Mouse (Mus musculus) CH12.LX (cell line): ENCODE results near the gene Ercc6. TPM values are rescaled to one million over a fixed set of nuclear protein-coding genes. Genes with fewer than 3 reads are reported as not detected.

Experiments used
- DNase-seq: peaks from one replicate; pipeline ENCODE4 v3.0.0-alpha.2; 2013; ENCODE audit errors: extremely low read depth
- H3K27ac ChIP-seq: 2 replicates; pipeline ENCODE4 v1.5.1; 2012; ENCODE audit warnings: low read depth, mild to moderate bottlenecking, control low read depth, moderate library complexity; ENCODE audit not compliant: insufficient read depth
- H3K27me3 ChIP-seq: replicated peaks from 2 replicates; pipeline ENCODE3; 2012; ENCODE audit warnings: inconsistent platforms
- H3K36me3 ChIP-seq, 2 experiments: replicated peaks in 1 of 2; 2 replicates each; pipeline versions ENCODE3 to v1.6.1; 2012; ENCODE audit warnings: inconsistent platforms in 1 of 2, low read length in 1 of 2, mild to moderate bottlenecking in 1 of 2, mixed read lengths in 1 of 2, moderate library complexity in 1 of 2; ENCODE audit not compliant: control insufficient read depth in 1 of 2, insufficient read depth in 1 of 2
- H3K4me1 ChIP-seq, 2 experiments: 2 replicates each; pipeline ENCODE4 v1.6.1; 2012; ENCODE audit warnings: inconsistent platforms in 1 of 2, moderate library complexity in 1 of 2; ENCODE audit not compliant: insufficient read depth in 2 of 2, control insufficient read depth in 1 of 2
- H3K4me2 ChIP-seq: 2 replicates; pipeline ENCODE4 v1.6.1; 2012; ENCODE audit warnings: low read depth, mild to moderate bottlenecking, control low read depth; ENCODE audit not compliant: poor library complexity, insufficient read depth, severe bottlenecking
- H3K4me3 ChIP-seq, 3 experiments: fragments of 150-350 bp in 1 of 3; sonication (generic) in 1 of 3; replicated peaks in 1 of 3; 2 replicates each; pipeline versions ENCODE3 to v1.5.1; 2011 to 2012; ENCODE audit warnings: low read depth in 2 of 3, low read length in 2 of 3, mild to moderate bottlenecking in 2 of 3, moderate library complexity in 2 of 3, control low read depth in 1 of 3, improper control_type of control experiment in 1 of 3, inconsistent platforms in 1 of 3, mixed read lengths in 1 of 3; ENCODE audit not compliant: poor library complexity in 1 of 3
- H3K79me2 ChIP-seq: replicated peaks from 2 replicates; pipeline ENCODE4 v1.6.1; 2012; ENCODE audit warnings: mild to moderate bottlenecking, moderate library complexity; ENCODE audit not compliant: control insufficient read depth, poor library complexity, insufficient read depth, severe bottlenecking; ENCODE audit errors: extremely low read depth
- H3K9ac ChIP-seq: 2 replicates; pipeline ENCODE4 v1.6.1; 2012; ENCODE audit warnings: low read depth, mild to moderate bottlenecking, control low read depth, moderate library complexity; ENCODE audit not compliant: insufficient read depth
- H3K9me3 ChIP-seq: replicated peaks from 2 replicates; pipeline ENCODE3; 2012; ENCODE audit warnings: low read length, inconsistent platforms, mixed read lengths
- CHD2 ChIP-seq: IDR thresholded peaks from 2 replicates; pipeline ENCODE4 v1.6.1; 2011; ENCODE audit warnings: low read length, improper control_type of control experiment
- CTCF ChIP-seq, 2 experiments: IDR thresholded peaks in 1 of 2; conservative IDR thresholded peaks in 1 of 2; 2 replicates each; pipeline ENCODE4 v1.5.1; 2011 to 2012; ENCODE audit warnings: low read depth in 2 of 2, low read length in 2 of 2, improper control_type of control experiment in 1 of 2, inconsistent platforms in 1 of 2, mild to moderate bottlenecking in 1 of 2, moderate library complexity in 1 of 2
- EP300 ChIP-seq: IDR thresholded peaks from 2 replicates; pipeline ENCODE4 v1.6.1; 2011; ENCODE audit warnings: low read length, improper control_type of control experiment
- ETS1 ChIP-seq: conservative IDR thresholded peaks from 2 replicates; pipeline ENCODE4 v1.6.1; 2012; ENCODE audit warnings: low read depth, mild to moderate bottlenecking, inconsistent platforms, low read length, improper control_type of control experiment, moderate library complexity
- IRF4 ChIP-seq: IDR thresholded peaks from 2 replicates; pipeline ENCODE4 v1.6.1; 2014; ENCODE audit warnings: low read depth, mild to moderate bottlenecking, inconsistent platforms, low read length, improper control_type of control experiment
- JUN ChIP-seq: IDR thresholded peaks from 2 replicates; pipeline ENCODE4 v1.6.1; 2011; ENCODE audit warnings: low read depth, mild to moderate bottlenecking, low read length, improper control_type of control experiment, moderate library complexity; ENCODE audit not compliant: insufficient read depth
- MAX ChIP-seq: IDR thresholded peaks from 2 replicates; pipeline ENCODE4 v1.6.1; 2011; ENCODE audit warnings: low read length, improper control_type of control experiment
- MAZ ChIP-seq: IDR thresholded peaks from 2 replicates; pipeline ENCODE4 v1.6.1; 2012; ENCODE audit warnings: low read depth, mild to moderate bottlenecking, inconsistent platforms, low read length, improper control_type of control experiment, moderate library complexity
- NELFE ChIP-seq: IDR thresholded peaks from 2 replicates; pipeline ENCODE4 v1.6.1; 2011; ENCODE audit warnings: low read depth, low read length, improper control_type of control experiment
- NRF1 ChIP-seq: IDR thresholded peaks from 2 replicates; pipeline ENCODE4 v1.6.1; 2014; ENCODE audit warnings: low read depth, mild to moderate bottlenecking, inconsistent platforms, low read length, improper control_type of control experiment, moderate library complexity
- RAD21 ChIP-seq: IDR thresholded peaks from 2 replicates; pipeline ENCODE4 v1.6.1; 2011; ENCODE audit warnings: low read depth, mild to moderate bottlenecking, low read length, improper control_type of control experiment, moderate library complexity
- SMC3 ChIP-seq: IDR thresholded peaks from 2 replicates; pipeline ENCODE4 v1.6.1; 2011; ENCODE audit warnings: low read depth, low read length, improper control_type of control experiment
- TBP ChIP-seq: conservative IDR thresholded peaks from 2 replicates; pipeline ENCODE4 v1.6.1; 2011; ENCODE audit warnings: low read depth, low read length, improper control_type of control experiment
- UBTF ChIP-seq: IDR thresholded peaks from 2 replicates; pipeline ENCODE4 v1.6.1; 2012; ENCODE audit warnings: low read depth, mild to moderate bottlenecking, inconsistent platforms, low read length, improper control_type of control experiment, moderate library complexity
- USF1 ChIP-seq: IDR thresholded peaks from 2 replicates; pipeline ENCODE4 v1.6.1; 2014; ENCODE audit warnings: low read depth, mild to moderate bottlenecking, inconsistent platforms, low read length, improper control_type of control experiment
- ZMIZ1 ChIP-seq: IDR thresholded peaks from 2 replicates; pipeline ENCODE4 v1.6.1; 2012; ENCODE audit warnings: low read depth, mild to moderate bottlenecking, inconsistent platforms, low read length, improper control_type of control experiment
- ZNF384 ChIP-seq: IDR thresholded peaks from 2 replicates; pipeline ENCODE4 v1.6.1; 2012; ENCODE audit warnings: low read depth, low read length, improper control_type of control experiment, inconsistent platforms
- dilution Hi-C: fragments of 300-500 bp; cut with MboI; formaldehyde crosslinking; loops from 2 replicates; pipeline ENCODE4 v1.14.3; 2020; ENCODE audit warnings: low sequenced_read_pairs; ENCODE audit not compliant: extremely low pct_unique_long_range_greater_than_20kb, extremely low pct_ligation_motif_present
- in situ Hi-C: fragments of 300-500 bp; cut with MboI; formaldehyde crosslinking; loops from 3 replicates; pipeline ENCODE4 v1.14.3; 2019; ENCODE audit warnings: low sequenced_read_pairs, low pct_ligation_motif_present, low pct_unique_long_range_greater_than_20kb, mixed read lengths
- polyA plus RNA-seq: library from polyadenylated mRNA; unstranded; fragments of >175 nt; gene quantifications from 2 replicates; pipeline ENCODE4 v1.2.1, GENCODE M21; 2012; ENCODE audit warnings: low read depth; ENCODE audit not compliant: insufficient read length
- total RNA-seq, 2 experiments: library from RNA; depleted of rRNA; stranded (reverse); fragments of 300-350 nt in 1 of 2; fragments of >200 nt in 1 of 2; gene quantifications; 2 replicates each; pipeline ENCODE4 v1.2.3; 2012 to 2014

Ercc6 gene
- total and polyA plus RNA-seq, 3 experiments = 10.7 to 16.7 (median 15.3) TPM

- TF ChIP-seq NELFE (no peak), CHD2 (no peak), MAZ (no peak), ZMIZ1 (no peak), ETS1 (no peak), RAD21 (no peak), UBTF (no peak), NRF1 (no peak), MAX (no peak), SMC3 (no peak), ZNF384 (no peak), JUN (no peak), TBP (no peak)
- no peak overlapping the region for H3K27ac ChIP-seq
- H3K4me2 ChIP-seq = no peak overlapping the region
- no peaks in the 10 kb centered on the region for H3K9me3 ChIP-seq
- no peak overlapping the region for H3K9ac ChIP-seq
- no peaks in the 10 kb centered on the region; the same call in 1 of the 2 replicates for H3K79me2 ChIP-seq
- dilution Hi-C loops = no loop called here
- in situ Hi-C loops = no loop called here
- no peak for DNase-seq
- H3K4me1 ChIP-seq = peaks cover 4 to 50% of the 10 kb centered on the region in 2 experiments
- H3K36me3 ChIP-seq = peaks cover 26 to 85% of the 10 kb centered on the region in 2 experiments
- no peak overlapping the region for H3K4me3 ChIP-seq
- H3K27me3 ChIP-seq = no peaks in the 10 kb centered on the region
Measured at GRCm38 (mm10) chr14:32529036-32529435, 15.7 kb downstream of the Ercc6 start.

GRCm38 (mm10) chr14:32530896-32531295 lies 17.6 kb downstream of the Ercc6 start:
- H3K36me3 ChIP-seq = peaks cover 24 to 84% of the 10 kb centered on the region in 2 experiments
- peaks cover 4 to 45% of the 10 kb centered on the region in 2 experiments for H3K4me1 ChIP-seq
- no peaks in the 10 kb centered on the region for H3K9me3 ChIP-seq
- H3K9ac ChIP-seq = no peak overlapping the region
- dilution Hi-C loops (no loop called here), in situ Hi-C loops (no loop called here)
- H3K79me2 ChIP-seq = no peaks in the 10 kb centered on the region; the same call in 1 of the 2 replicates
- H3K27me3 ChIP-seq = no peaks in the 10 kb centered on the region
- TF ChIP-seq SMC3 (peak; percentile 51), USF1 (no peak), MAX (0 out of 2 replicates have a peak, but pooled peaks have one; percentile 22), CTCF (conservative IDR thresholded peaks at IDR 0.05 in 1 of 2, IDR thresholded peaks at IDR 0.05 in 1 of 2; ENCODE audit: low read depth in 2 of 2, low read length in 2 of 2) (peak; percentile 38 to 65), RAD21 (peak; percentile 46), EP300 (0 out of 2 replicates have a peak, but pooled peaks have one; percentile 9), UBTF (no peak), IRF4 (0 out of 2 replicates have a peak, but pooled peaks have one; percentile 27), CHD2 (no peak)
- no peak overlapping the region for H3K4me2 ChIP-seq
- H3K27ac ChIP-seq = no peak overlapping the region
- no peak for DNase-seq
- no peak overlapping the region for H3K4me3 ChIP-seq
